Comparison of ENCODE assay signal across 11 mouse cellular contexts in the genomic region with DNA sequence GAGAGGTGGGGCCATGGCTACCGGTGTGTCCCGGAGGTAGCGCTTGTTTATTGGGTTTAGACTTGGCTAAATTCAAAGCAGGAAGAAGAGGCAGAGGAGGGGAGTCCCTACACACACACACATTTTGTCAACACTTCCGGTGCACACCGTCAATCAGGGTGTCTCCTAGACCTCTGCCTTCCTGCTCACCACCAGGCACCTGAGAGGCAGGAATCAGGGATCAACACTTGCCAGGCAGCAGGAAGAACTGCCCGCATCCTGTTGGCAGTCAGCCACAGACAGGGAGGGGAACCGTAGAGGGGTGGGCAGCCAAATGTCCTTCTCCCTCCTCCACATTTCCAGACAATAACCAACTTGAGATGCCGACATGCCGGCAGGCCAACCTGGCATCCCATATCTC. TPM values are rescaled to one million over a fixed set of nuclear protein-coding genes. Genes with fewer than 3 reads are reported as not detected.
DNase-seq lines count a peak whose midpoint lies in the region; ATAC-seq and TF ChIP-seq lines count a peak whose summit lies in the region.
"Had no signal": no experiment of that assay in that cellular context is flagged by ENCODE, and none has a peak within 500 bp of the region (broad histone marks: within the 10 kb centered on the region; RNA-seq: fewer than 3 reads in every experiment).

No protein-coding gene starts in this region.

- WGBS in forebrain, embryonic 14.5 days: 61% methylated on average over 9 of the region's 9 CpGs
- WGBS in forebrain, postnatal 0 days: 57% methylated on average over 9 of the region's 9 CpGs

- H3K4me2 ChIP-seq in forebrain, embryonic 14.5 days (ENCODE audit: low read length): no peak overlapping the region
- H3K4me2 ChIP-seq in forebrain, postnatal 0 days (ENCODE audit: low read depth): no peak overlapping the region
- H3K4me2 ChIP-seq: embryonic facial prominence, embryonic 15.5 days; neural tube, embryonic 13.5 days; stomach, embryonic 15.5 days had no signal

- no peak overlapping the region for H3K4me3 ChIP-seq in forebrain, embryonic 14.5 days (ENCODE audit: low read depth, low read length)
- no peak overlapping the region for H3K4me3 ChIP-seq in forebrain, postnatal 0 days (ENCODE audit: low read depth, low read length)
- H3K4me3 ChIP-seq: embryonic facial prominence, embryonic 15.5 days; neural tube, embryonic 13.5 days; stomach, embryonic 15.5 days had no signal

- TF ChIP-seq CTCF in forebrain, postnatal 0 days (IDR thresholded peaks at IDR 0.05; ENCODE audit: low read depth): no peak

- peak; percentile 21; the same call in 1 of the 2 replicates for ATAC-seq in forebrain, embryonic 14.5 days
- ATAC-seq in forebrain, postnatal 0 days: no peak
- peak; percentile 42 to 48; a peak in 3 of 4 replicates for ATAC-seq in hematopoietic stem cell, adult 5-6 weeks (replicated peaks in 1 of 2; ENCODE audit: insufficient read depth in 1 of 2, low FRiP score in 2 of 2, low TSS enrichment in 1 of 2, low read depth in 1 of 2, poor library complexity in 2 of 2, severe bottlenecking in 2 of 2)

- intact Hi-C loops in gastrocnemius, postnatal 14 days (cut with DNase I; ENCODE audit: low total_unique reads): no loop called here

- H3K27ac ChIP-seq in forebrain, embryonic 14.5 days (ENCODE audit: low read depth, low read length): peak overlapping the region; percentile 29; the same call in 1 of the 2 replicates
- H3K27ac ChIP-seq in forebrain, postnatal 0 days (ENCODE audit: low read depth, low read length): no peak overlapping the region
- H3K27ac ChIP-seq: embryonic facial prominence, embryonic 15.5 days; stomach, embryonic 15.5 days had no signal

- H3K36me3 ChIP-seq in forebrain, embryonic 14.5 days (ENCODE audit: control insufficient read depth, insufficient read depth, low read length): peaks cover 7% of the 10 kb centered on the region; the same call in 1 of the 2 replicates
- H3K36me3 ChIP-seq in forebrain, postnatal 0 days (ENCODE audit: insufficient read depth): no peaks in the 10 kb centered on the region
- H3K36me3 ChIP-seq: embryonic facial prominence, embryonic 15.5 days; neural tube, embryonic 13.5 days; stomach, embryonic 15.5 days had no signal

- peaks cover 34% of the 10 kb centered on the region for H3K4me1 ChIP-seq in forebrain, embryonic 14.5 days (ENCODE audit: control insufficient read depth, insufficient read depth, low read length)
- H3K4me1 ChIP-seq in forebrain, postnatal 0 days (ENCODE audit: insufficient read depth): peaks cover 8% of the 10 kb centered on the region; the same call in 1 of the 2 replicates

- peak; percentile 54 for DNase-seq in forebrain, embryonic 14.5 days (ENCODE audit: low spot score)
- DNase-seq in forebrain, postnatal 0 days: no peak
- peak; percentile 30 for DNase-seq in ovary, adult 18-20 months (ENCODE audit: low spot score)
- no peak for DNase-seq in ovary, postnatal 10 days (ENCODE audit: low spot score)
- peak; percentile 16 for DNase-seq in ovary, postnatal 14 days (ENCODE audit: low spot score)
- no peak for DNase-seq in gastrocnemius, adult 8-10 months (ENCODE audit: low spot score in 2 of 2)
- DNase-seq in gastrocnemius, postnatal 14 days: no peak

- H3K27me3 ChIP-seq in forebrain, embryonic 14.5 days (replicated peaks; ENCODE audit: control insufficient read depth, insufficient read depth, low read length): no peaks in the 10 kb centered on the region
- no peaks in the 10 kb centered on the region for H3K27me3 ChIP-seq in forebrain, postnatal 0 days (ENCODE audit: insufficient read depth, low read length)
- H3K27me3 ChIP-seq: embryonic facial prominence, embryonic 15.5 days; neural tube, embryonic 13.5 days; stomach, embryonic 15.5 days had no signal

- H3K9me3 ChIP-seq in forebrain, embryonic 14.5 days (replicated peaks; ENCODE audit: control insufficient read depth, low read length): no peaks in the 10 kb centered on the region
- no peaks in the 10 kb centered on the region for H3K9me3 ChIP-seq in forebrain, postnatal 0 days (ENCODE audit: low read length)
- H3K9me3 ChIP-seq: embryonic facial prominence, embryonic 15.5 days; neural tube, embryonic 13.5 days; stomach, embryonic 15.5 days had no signal

- no peak overlapping the region for H3K9ac ChIP-seq in forebrain, embryonic 14.5 days (ENCODE audit: low read length)
- H3K9ac ChIP-seq in forebrain, postnatal 0 days: no peak overlapping the region
- H3K9ac ChIP-seq: embryonic facial prominence, embryonic 15.5 days; stomach, embryonic 15.5 days had no signal

RNA-seq across cellular contexts. Expression of gene Celsr1, which starts 56.5 kb away (rescaled TPM):
- polyA plus RNA-seq in forebrain, embryonic 14.5 days (2014; fragmentation: Nextera tagmentation; extraction: Ambion mirVana): 8.6 and 9.6 TPM in 2 replicates
- total RNA-seq in forebrain, postnatal 0 days (2014; rRNA removed): 6.5 and 13.0 TPM in 2 replicates
- 0.62 and 0.97 TPM in 2 replicates for polyA plus RNA-seq in forebrain, postnatal 0 days (2015; fragmentation: Nextera tagmentation; extraction: Ambion mirVana)
- 3.0 and 7.9 TPM in 2 replicates for total RNA-seq in hematopoietic stem cell, adult 5-6 weeks (2017)
- under 1 TPM; 0.02 to 0.36 (median 0.10) TPM for total RNA-seq in gastrocnemius, adult 8-10 months (2022)
- total RNA-seq in gastrocnemius, postnatal 14 days (2021): under 1 TPM; 0.31 to 0.94 TPM

Comparison
In these comparisons a context has a peak if more than half of its experiments do, and no peak if none do; other contexts are left out.
1. DNase-seq: peak in forebrain, embryonic 14.5 days (single experiment), ovary, adult 18-20 months (single experiment) and ovary, postnatal 14 days (single experiment); none in forebrain, postnatal 0 days (single experiment), ovary, postnatal 10 days (single experiment), gastrocnemius, adult 8-10 months (0 of 2) and gastrocnemius, postnatal 14 days (single experiment).